Mouse (Mus musculus) kidney, adult 2 months (tissue): ENCODE measurements around the gene Uap1. TPM values are rescaled to one million over a fixed set of nuclear protein-coding genes. Genes with fewer than 3 reads are reported as not detected.
A peak's percentile ranks its signal among the peaks of the same experiment; 100 is the strongest.

ENCODE experiments used
- DNase-seq: peaks from one replicate; pipeline ENCODE4 v3.0.0; 2021
- H3K27ac ChIP-seq: fragments of 200-500 bp; 2 replicates; pipeline ENCODE4 v1.5.1; 2012; ENCODE audit warnings: low read depth, low read length, control low read depth, inconsistent platforms; ENCODE audit not compliant: insufficient read depth
- H3K27me3 ChIP-seq: fragments of 200-500 bp; replicated peaks from 2 replicates; pipeline ENCODE4 v1.6.1; 2012; ENCODE audit warnings: mild to moderate bottlenecking, moderate library complexity, low read length, inconsistent platforms; ENCODE audit not compliant: control insufficient read depth, insufficient read depth
- H3K36me3 ChIP-seq: fragments of 200-500 bp; 2 replicates; pipeline ENCODE4 v1.6.1; 2012; ENCODE audit warnings: mild to moderate bottlenecking, moderate library complexity, low read length, inconsistent platforms; ENCODE audit not compliant: control insufficient read depth, insufficient read depth
- H3K4me1 ChIP-seq: fragments of 200-500 bp; 2 replicates; pipeline ENCODE4 v1.6.1; 2011; ENCODE audit warnings: low read length; ENCODE audit not compliant: control insufficient read depth, insufficient read depth
- H3K4me3 ChIP-seq: fragments of 200-500 bp; 2 replicates; pipeline ENCODE4 v1.5.1; 2011; ENCODE audit warnings: mild to moderate bottlenecking, low read depth, low read length, control low read depth; ENCODE audit not compliant: insufficient read depth
- CTCF ChIP-seq: fragments of 200-500 bp; conservative IDR thresholded peaks from 2 replicates; pipeline ENCODE4 v1.5.1; 2011; ENCODE audit warnings: low read depth, mild to moderate bottlenecking, control low read depth, low read length, moderate library complexity, mixed read lengths; ENCODE audit not compliant: insufficient read depth, insufficient read length
- POLR2A ChIP-seq: fragments of 200-500 bp; IDR thresholded peaks from one replicate; pipeline ENCODE4 v1.6.1; 2011; ENCODE audit warnings: low read depth, low read length, control low read depth
- WGBS: fragments of 180-500 bp; shearing (Covaris S2); methylation state at CpG from one replicate; pipeline ENCODE4 v1.1.7; 2018; 5-methylcytosine and 5-hydroxymethylcytosine counted together
- polyA plus RNA-seq: library from polyadenylated mRNA; depleted of rRNA; stranded (reverse); fragments of >200 nt; gene quantifications from 2 replicates; pipeline ENCODE4 v1.2.3, GENCODE M21; 2012

The Uap1 gene
- polyA plus RNA-seq, 1 experiment, result 34.3 TPM

DNA sequence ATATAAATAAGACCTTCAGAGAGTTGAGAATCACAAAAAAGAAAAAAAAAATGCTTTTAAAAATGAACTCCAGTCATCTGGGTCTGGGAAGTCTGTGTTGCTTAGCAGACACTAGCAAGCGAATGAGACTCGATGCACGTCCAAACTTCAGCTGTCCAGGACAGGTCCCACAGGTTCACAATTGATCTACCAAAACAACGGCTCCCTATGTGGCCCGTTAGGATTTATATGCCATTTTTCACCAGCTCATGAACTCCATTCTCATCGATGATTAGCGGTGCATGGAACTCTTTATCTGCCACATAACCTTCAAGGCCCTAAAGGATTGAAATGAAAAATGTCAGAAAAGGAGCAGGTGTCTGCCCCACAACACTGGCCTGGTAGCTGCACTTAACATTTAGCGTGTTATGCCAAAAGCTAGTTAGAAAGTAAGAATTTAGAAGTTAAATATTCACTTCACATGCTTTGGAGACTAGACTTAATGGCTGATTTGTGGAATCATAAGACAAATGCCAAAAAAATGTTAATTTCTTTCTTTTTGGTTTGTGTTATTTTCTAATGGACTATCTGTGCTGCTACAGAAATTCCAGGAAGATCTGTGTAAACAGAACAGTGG, 32.4 kb downstream of the Uap1 start:
- Histone ChIP-seq H3K36me3 (peaks cover 4% of the 10 kb centered on the region; the same call in 1 of the 2 replicates), H3K27me3 (no peaks in the 10 kb centered on the region), H3K27ac (peak overlapping the region; percentile 99), H3K4me1 (peaks cover 25% of the 10 kb centered on the region), H3K4me3 (no peak overlapping the region)
- peak; percentile 78 for DNase-seq
- TF ChIP-seq POLR2A, result no peak
- TF ChIP-seq CTCF, result no peak
- 51% methylated on average over 8 of the region's 8 CpGs for WGBS

DNA sequence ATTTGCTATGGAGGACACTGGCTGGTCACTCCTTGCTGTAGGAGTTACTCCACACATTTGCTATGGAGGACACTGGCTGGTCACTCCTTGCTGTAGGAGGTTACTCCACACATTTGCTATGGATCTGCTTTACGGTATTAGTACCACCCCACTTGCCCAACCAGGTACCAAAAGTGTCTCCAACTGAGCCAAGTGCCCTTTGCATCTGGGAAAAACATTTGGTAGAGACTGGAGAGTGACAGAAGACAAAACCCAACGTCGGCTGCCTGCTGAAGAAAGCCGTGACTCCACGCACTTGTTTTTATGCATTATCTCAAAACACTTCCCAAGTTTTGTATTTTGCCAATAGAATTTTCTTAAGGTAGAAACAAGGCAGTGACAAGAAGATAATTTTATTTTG, 33.1 kb downstream of the Uap1 start:
- 67% methylated on average over 5 of the region's 5 CpGs for WGBS
- Histone ChIP-seq H3K27ac (peak overlapping the region; percentile 48), H3K36me3 (peaks cover 4% of the 10 kb centered on the region; the same call in 1 of the 2 replicates), H3K4me1 (peaks cover 25% of the 10 kb centered on the region), H3K27me3 (no peaks in the 10 kb centered on the region), H3K4me3 (no peak overlapping the region)
- TF ChIP-seq POLR2A (no peak), CTCF (no peak)
- peak; percentile 53 for DNase-seq

- WGBS, result 11% methylated on average over 7 of the region's 7 CpGs
- H3K36me3 ChIP-seq, result no peaks in the 10 kb centered on the region
These were observed 38.3 kb downstream of the Uap1 start for GRCm38 (mm10) chr1:170136351-170137009.

GRCm38 (mm10) chr1:170134264-170134663, 40.5 kb downstream of the Uap1 start:
- WGBS, result 84% methylated on average over 8 of the region's 8 CpGs
- no peak for TF ChIP-seq CTCF
- no peak for TF ChIP-seq POLR2A
- Histone ChIP-seq H3K36me3 (no peaks in the 10 kb centered on the region), H3K27me3 (no peaks in the 10 kb centered on the region), H3K4me1 (no peaks in the 10 kb centered on the region; the same call in 1 of the 2 replicates), H3K4me3 (no peak overlapping the region), H3K27ac (no peak overlapping the region)
- no peak for DNase-seq

More at GRCm38 (mm10) chr1:170136351-170137009, 38.3 kb downstream of the Uap1 start:
- Histone ChIP-seq H3K4me3 (no peak overlapping the region), H3K4me1 (no peaks in the 10 kb centered on the region; the same call in 1 of the 2 replicates), H3K27ac (no peak overlapping the region), H3K27me3 (no peaks in the 10 kb centered on the region)
- DNase-seq, result peak; percentile 87
- TF ChIP-seq POLR2A (no peak), CTCF (peak; percentile 90; the same call in 1 of the 2 replicates)

DNA sequence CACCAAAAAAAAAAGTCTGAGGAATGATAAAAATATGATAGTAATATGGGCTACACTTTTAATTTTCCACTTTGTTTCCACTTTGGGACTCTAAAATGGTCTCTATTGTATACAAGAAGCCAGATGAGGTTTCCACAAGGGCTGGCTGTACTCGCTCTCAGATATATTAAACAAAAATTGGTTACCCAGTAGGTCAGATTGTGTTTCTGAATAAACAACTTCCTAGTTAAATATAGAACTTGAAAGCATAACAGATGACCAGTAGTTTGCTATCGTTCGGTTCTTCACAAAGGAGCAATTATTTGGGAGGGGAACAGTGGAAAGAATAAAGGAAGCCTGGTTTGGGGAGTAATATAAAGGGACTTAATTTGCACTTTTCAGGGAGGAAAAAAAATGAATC, 43.8 kb downstream of the Uap1 start:
- DNase-seq, result peak; percentile 59
- Histone ChIP-seq H3K27me3 (no peaks in the 10 kb centered on the region), H3K4me3 (no peak overlapping the region), H3K36me3 (no peaks in the 10 kb centered on the region), H3K27ac (no peak overlapping the region), H3K4me1 (no peaks in the 10 kb centered on the region; the same call in 1 of the 2 replicates)
- TF ChIP-seq POLR2A, result no peak
- WGBS, result 36% methylated on average over 3 of the region's 3 CpGs

DNA sequence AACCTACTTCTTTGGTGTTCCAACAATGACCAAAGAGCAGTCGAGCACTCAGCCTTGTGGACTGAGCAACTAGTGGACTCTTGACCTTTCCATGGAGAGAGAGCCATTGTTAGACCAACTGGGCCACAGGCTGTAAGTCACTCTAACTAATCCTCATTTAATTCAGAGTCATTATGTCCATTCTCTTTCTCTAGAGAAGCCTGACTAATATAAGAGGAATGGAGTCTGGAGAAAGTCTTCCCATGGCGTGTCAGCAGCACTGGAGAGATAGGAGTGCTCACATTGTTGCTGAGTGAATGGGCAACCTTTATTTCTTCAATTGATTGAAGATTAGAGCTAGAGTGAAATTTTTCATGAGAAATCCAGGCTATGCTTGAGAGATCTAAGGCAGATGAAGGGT, 50.1 kb downstream of the Uap1 start:
- peak; percentile 61 for DNase-seq
- no peaks in the 10 kb centered on the region for H3K4me1 ChIP-seq
- H3K36me3 ChIP-seq, result no peaks in the 10 kb centered on the region
- TF ChIP-seq POLR2A (no peak), CTCF (no peak)
- no peak overlapping the region for H3K27ac ChIP-seq
- H3K27me3 ChIP-seq, result no peaks in the 10 kb centered on the region
- 68% methylated on average over 2 of the region's 2 CpGs for WGBS
- no peak overlapping the region for H3K4me3 ChIP-seq

GRCm38 (mm10) chr1:170113616-170114015, 61.1 kb downstream of the Uap1 start:
- WGBS, result 74% methylated on average over 6 of the region's 6 CpGs
- DNase-seq, result no peak
- Histone ChIP-seq H3K27ac (no peak overlapping the region), H3K36me3 (no peaks in the 10 kb centered on the region), H3K27me3 (no peaks in the 10 kb centered on the region), H3K4me1 (no peaks in the 10 kb centered on the region), H3K4me3 (no peak overlapping the region)
- TF ChIP-seq POLR2A, result no peak
- TF ChIP-seq CTCF, result no peak
